Mouse (Mus musculus) hindbrain, embryonic 16.5 days (tissue): ENCODE measurements at regions not wholly inside any gene's neighbourhood (a gene's known extent, or its start where the extent isn't known, plus 50 kb on each side); places are given as distances from the start of the nearest gene placed in this dataset.

Source experiments
- ATAC-seq: fragments of 200-750 bp; cut with Nextera tagmentation; 2 replicates; pipeline ENCODE4 v1.8.0; 2017; ENCODE audit warnings: moderate TSS enrichment, moderate library complexity
- H3K27ac ChIP-seq: fragments of 300-500 bp; sonication (generic); 2 replicates; pipeline ENCODE4 v1.5.1; 2014; ENCODE audit warnings: low read depth, mild to moderate bottlenecking, control low read depth, low read length, moderate library complexity
- H3K27me3 ChIP-seq: fragments of 300-500 bp; sonication (generic); replicated peaks from 2 replicates; pipeline ENCODE4 v1.6.1; 2014; ENCODE audit warnings: low read length; ENCODE audit not compliant: control insufficient read depth, insufficient read depth
- H3K36me3 ChIP-seq: fragments of 300-500 bp; sonication (generic); 2 replicates; pipeline ENCODE4 v1.6.1; 2014; ENCODE audit warnings: mild to moderate bottlenecking, low read length, moderate library complexity, mixed read lengths; ENCODE audit not compliant: control insufficient read depth, insufficient read depth
- H3K4me1 ChIP-seq: fragments of 300-500 bp; sonication (generic); 2 replicates; pipeline ENCODE4 v1.6.1; 2014; ENCODE audit warnings: low read depth, low read length; ENCODE audit not compliant: control insufficient read depth, insufficient read depth
- H3K4me2 ChIP-seq: fragments of 300-500 bp; sonication (generic); 2 replicates; pipeline ENCODE4 v1.6.1; 2014; ENCODE audit warnings: mild to moderate bottlenecking, low read length, control low read depth, moderate library complexity
- H3K4me3 ChIP-seq: fragments of 300-500 bp; sonication (generic); 2 replicates; pipeline ENCODE4 v1.5.1; 2014; ENCODE audit warnings: mild to moderate bottlenecking, low read length, control low read depth, moderate library complexity
- H3K9ac ChIP-seq: fragments of 300-500 bp; sonication (generic); 2 replicates; pipeline ENCODE4 v1.6.1; 2014; ENCODE audit warnings: low read depth, mild to moderate bottlenecking, control low read depth, low read length, moderate library complexity
- H3K9me3 ChIP-seq: fragments of 300-500 bp; sonication (generic); 2 replicates; pipeline ENCODE4 v1.6.1; 2014; ENCODE audit warnings: mild to moderate bottlenecking, low read length, moderate library complexity; ENCODE audit not compliant: control insufficient read depth
- WGBS: fragments of 180-500 bp; shearing (Covaris S2); extraction: QIAGEN DNeasy Blood & Tissue Kit; methylation state at CpG from one replicate; pipeline ENCODE4 v1.1.7; 2014; 5-methylcytosine and 5-hydroxymethylcytosine counted together

DNA sequence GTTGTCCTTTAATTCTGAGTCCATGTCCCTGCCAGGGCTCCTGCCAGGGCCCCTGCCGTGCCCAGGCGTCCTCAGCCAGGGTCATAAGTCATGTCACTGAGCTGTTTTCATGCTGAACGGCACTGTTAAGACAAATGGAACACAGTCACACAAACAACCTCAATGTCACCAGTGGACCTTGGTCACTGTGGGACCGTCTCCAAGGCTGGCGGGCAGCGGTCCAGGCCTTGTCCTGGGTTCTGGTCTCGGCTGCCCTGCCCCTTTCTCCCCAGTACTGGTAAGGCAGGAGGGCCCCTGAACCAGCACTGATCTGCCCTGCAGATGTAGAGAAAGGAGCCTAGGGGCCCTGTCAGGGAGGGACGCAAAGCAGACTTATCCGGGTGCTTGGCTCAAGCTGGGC is 79.3 kb upstream of the Ptpn1 start:
- Histone ChIP-seq H3K27me3 (no peaks in the 10 kb centered on the region), H3K9me3 (no peaks in the 10 kb centered on the region), H3K9ac (no peak overlapping the region), H3K4me1 (no peaks in the 10 kb centered on the region), H3K27ac (no peak overlapping the region), H3K4me2 (no peak overlapping the region), H3K4me3 (no peak overlapping the region), H3K36me3 (no peaks in the 10 kb centered on the region)
- WGBS: 67% methylated on average over 9 of the region's 9 CpGs
- no peak for ATAC-seq

DNA sequence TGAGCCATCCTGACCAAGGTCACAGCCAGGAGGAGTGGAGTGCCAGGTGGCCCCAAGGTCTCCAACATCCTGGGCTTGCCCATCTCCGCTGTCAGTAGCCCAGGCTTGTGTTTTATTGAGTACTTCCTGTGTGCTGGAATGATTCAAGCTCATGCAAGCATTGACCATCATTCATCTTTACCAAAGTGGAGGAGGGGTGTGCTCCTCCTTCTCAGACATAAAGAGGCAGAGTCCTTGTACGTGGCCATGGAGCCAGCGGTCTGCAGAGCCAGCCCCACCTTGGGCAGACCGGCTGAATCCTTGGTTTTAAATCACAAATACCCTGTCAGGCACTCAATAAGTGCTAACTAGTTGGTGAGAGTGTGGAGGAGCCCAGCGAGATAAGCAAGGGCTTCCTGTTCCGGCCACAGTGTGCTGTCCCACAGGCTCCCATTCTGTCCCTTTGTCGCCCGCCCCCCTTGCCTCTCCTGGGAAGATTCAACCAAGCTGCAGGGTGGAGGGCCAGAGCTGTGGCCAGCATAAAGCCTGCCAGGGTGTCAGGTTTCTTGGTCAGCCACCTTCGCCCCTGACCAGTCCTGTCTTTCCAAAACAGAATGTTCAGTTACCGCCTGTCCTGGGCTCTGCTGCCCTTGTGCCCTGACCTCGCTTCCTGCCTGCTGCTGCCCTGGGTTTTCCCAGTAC is 80.5 kb upstream of the Ptpn1 start:
- no peaks in the 10 kb centered on the region for H3K9me3 ChIP-seq
- H3K36me3 ChIP-seq: no peaks in the 10 kb centered on the region
- no peak overlapping the region for H3K27ac ChIP-seq
- no peak overlapping the region for H3K9ac ChIP-seq
- no peak overlapping the region for H3K4me2 ChIP-seq
- H3K4me3 ChIP-seq: no peak overlapping the region
- no peak for ATAC-seq
- WGBS: 47% methylated on average over 11 of the region's 11 CpGs
- no peaks in the 10 kb centered on the region for H3K27me3 ChIP-seq
- H3K4me1 ChIP-seq: no peaks in the 10 kb centered on the region; the same call in 1 of the 2 replicates

DNA sequence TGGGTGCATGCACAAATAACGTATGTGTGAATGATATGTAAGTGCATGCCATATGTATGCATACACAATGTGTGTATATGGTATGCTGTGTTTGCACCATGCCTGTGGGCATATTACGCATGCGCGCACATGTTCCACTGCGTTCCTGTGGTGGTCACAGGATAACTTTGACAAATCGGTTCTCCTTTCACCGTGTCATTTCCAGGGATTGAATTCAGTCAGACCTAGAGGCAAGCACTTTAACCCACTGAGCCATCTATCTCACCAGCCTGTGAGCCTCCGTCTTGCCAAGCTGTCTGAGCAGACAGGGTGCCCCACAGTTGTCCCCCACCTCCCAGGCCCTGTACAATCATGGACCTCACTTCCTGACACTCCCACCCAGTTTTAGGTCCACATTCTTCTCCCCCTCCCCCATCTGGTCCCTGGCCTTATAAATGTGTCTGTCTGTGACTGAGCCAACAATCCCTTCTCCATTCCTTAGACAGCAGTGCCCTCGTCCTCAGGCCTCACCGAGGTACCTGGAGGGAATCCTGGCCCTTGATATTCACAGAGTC is 81.8 kb upstream of the Ptpn1 start:
- H3K36me3 ChIP-seq: no peaks in the 10 kb centered on the region
- ATAC-seq: no peak
- WGBS: 82% methylated on average over 10 of the region's 10 CpGs

DNA sequence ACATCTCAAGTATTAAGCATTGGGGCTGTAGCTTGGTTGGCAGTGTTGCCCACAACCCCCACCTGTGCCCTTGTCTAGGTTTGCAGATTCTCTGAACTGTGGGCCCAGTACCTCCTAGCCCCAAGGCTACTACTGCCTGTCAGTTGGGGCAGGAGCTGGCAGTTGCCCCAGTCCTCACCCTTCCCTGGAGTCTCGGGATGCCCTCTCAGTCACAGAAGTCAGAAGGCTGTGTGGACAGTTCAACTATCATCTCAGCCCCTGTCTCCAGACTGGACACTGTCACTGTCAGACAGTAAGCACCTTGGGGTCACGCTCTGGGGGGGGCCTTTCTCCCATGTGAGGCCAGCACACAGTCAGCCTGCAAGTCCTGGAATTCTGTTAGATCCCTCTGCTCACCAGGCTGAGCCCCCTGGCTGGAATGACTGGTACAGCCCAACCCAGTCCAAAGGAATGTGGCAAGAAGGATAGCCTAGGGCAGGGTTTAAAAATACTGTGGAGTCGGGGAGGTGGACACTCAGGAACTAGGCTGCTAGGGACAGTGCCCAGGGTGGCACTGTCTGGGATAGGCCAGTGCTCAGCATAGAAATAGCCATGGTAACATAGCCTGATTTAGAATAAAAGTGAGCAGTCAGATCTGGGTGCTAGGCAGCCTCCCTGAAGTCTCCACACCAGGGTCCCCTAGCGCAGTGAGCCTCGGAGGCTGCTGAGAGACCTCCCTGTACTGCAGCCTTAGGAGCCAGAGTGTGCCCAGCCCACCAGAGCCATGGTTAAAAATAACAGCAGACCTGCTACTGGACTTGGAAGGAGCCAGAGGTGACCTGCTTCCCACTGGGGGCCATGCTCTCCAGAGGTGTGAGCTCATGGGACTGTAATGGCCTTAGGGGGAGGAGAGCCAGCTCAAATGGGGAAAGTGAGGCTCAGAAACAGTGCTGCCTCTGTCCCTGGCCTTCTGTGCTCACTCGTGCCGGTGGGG is 83.1 kb upstream of the Ptpn1 start:
- WGBS: 75% methylated on average over 7 of the region's 7 CpGs
- ATAC-seq: no peak
- H3K27ac ChIP-seq: no peak overlapping the region
- H3K27me3 ChIP-seq: no peaks in the 10 kb centered on the region
- H3K4me1 ChIP-seq: no peaks in the 10 kb centered on the region; the same call in 1 of the 2 replicates
- H3K4me2 ChIP-seq: no peak overlapping the region
- H3K9me3 ChIP-seq: no peaks in the 10 kb centered on the region
- no peak overlapping the region for H3K9ac ChIP-seq
- H3K36me3 ChIP-seq: no peaks in the 10 kb centered on the region
- no peak overlapping the region for H3K4me3 ChIP-seq

More for the DNA sequence above, 81.8 kb upstream of the Ptpn1 start:
- H3K4me2 ChIP-seq: no peak overlapping the region
- H3K9me3 ChIP-seq: no peaks in the 10 kb centered on the region
- no peak overlapping the region for H3K4me3 ChIP-seq
- no peak overlapping the region for H3K9ac ChIP-seq
- no peaks in the 10 kb centered on the region for H3K27me3 ChIP-seq
- H3K4me1 ChIP-seq: no peaks in the 10 kb centered on the region; the same call in 1 of the 2 replicates
- no peak overlapping the region for H3K27ac ChIP-seq

DNA sequence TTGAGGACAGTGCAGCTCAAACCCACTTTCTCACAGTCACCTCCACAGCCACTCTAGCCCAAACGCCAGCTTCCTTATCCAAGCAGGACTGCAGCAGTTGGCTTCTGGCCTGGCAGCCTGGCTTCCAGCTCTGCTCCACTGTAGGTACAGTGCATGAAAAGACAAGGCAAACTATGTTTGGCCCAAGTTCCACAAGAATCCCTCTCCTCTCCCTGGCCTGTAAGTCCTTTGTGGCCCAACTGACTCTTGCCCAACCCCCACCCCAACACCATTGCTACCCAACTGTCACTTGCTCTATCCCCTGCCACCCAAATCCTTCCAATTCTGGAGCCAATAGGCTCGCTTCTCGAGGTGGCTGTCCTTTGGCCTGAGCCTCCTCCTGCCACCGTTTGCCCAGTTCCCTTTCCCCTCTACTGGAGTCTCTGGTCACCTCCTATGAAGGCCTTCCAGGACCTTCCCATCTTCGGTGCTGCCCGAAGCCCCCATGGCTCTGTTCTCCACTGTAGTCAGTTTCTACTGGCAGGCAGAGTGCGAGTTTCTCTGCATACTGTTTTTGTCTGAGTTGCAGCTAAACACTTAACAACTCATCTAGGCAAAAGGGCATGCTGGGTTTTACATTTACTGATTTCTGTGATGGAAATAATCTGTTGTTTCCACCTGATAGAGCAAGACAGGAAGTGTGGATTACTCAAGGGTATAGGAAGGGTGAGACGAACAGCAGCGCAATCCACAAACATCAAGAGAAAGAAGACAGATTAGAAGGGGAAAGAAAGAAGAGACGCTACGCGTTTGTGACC is 84.4 kb upstream of the Ptpn1 start:
- no peaks in the 10 kb centered on the region for H3K36me3 ChIP-seq
- H3K27ac ChIP-seq: no peak overlapping the region
- H3K9me3 ChIP-seq: no peaks in the 10 kb centered on the region
- no peak overlapping the region for H3K4me2 ChIP-seq
- WGBS: 82% methylated on average over 12 of the region's 12 CpGs
- H3K27me3 ChIP-seq: no peaks in the 10 kb centered on the region
- no peak overlapping the region for H3K9ac ChIP-seq
- H3K4me1 ChIP-seq: no peaks in the 10 kb centered on the region; the same call in 1 of the 2 replicates
- no peak for ATAC-seq
- no peak overlapping the region for H3K4me3 ChIP-seq

DNA sequence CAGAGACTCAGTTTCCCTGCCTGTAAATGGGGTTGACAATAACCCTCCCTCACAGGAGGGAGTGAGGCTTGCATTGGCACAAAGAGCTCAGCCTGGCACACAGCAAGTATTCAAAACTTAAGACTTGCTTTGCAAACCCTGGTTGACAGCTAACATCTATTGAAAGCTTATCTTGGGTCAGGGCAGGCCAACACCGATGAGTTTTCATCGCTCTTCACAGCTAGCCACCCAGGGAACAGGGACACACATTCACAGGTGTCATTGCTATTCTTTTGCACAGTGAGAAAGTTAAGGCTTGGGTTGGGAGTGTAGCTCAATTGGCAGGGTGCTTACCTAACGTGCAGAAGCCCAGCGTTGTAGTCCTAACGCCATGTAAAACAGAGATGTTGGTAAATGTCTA is 86.5 kb upstream of the Ptpn1 start:
- no peaks in the 10 kb centered on the region for H3K27me3 ChIP-seq
- H3K36me3 ChIP-seq: no peaks in the 10 kb centered on the region
- ATAC-seq: no peak
- no peak overlapping the region for H3K4me3 ChIP-seq
- no peak overlapping the region for H3K27ac ChIP-seq
- H3K4me2 ChIP-seq: no peak overlapping the region
- no peaks in the 10 kb centered on the region for H3K9me3 ChIP-seq
- 88% methylated on average over 5 of the region's 5 CpGs for WGBS
- no peak overlapping the region for H3K9ac ChIP-seq
- no peaks in the 10 kb centered on the region; the same call in 1 of the 2 replicates for H3K4me1 ChIP-seq

DNA sequence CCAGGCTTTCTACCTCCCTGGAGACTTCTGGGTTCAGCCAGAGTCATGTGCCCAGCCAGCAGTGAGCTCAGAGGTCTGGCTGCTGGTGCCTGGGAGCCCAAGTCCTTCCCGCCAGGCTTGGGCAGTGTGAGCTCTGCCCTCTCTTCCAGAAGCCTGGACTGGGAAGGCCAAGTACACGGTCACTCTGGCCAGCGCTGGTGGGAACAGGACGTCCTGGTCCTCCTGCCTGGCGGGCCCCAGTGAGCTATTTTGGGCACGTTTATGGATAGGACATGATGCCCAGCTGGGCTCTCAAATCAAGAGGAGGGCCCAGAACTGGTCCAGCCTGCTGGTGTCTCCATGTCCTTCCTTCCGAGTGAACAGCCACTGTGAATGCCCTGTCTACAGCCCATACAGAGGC is 87.3 kb upstream of the Ptpn1 start:
- no peak overlapping the region for H3K9ac ChIP-seq
- ATAC-seq: no peak
- H3K4me3 ChIP-seq: no peak overlapping the region
- WGBS: 69% methylated on average over 7 of the region's 7 CpGs
- H3K27me3 ChIP-seq: no peaks in the 10 kb centered on the region
- H3K4me2 ChIP-seq: no peak overlapping the region
- H3K36me3 ChIP-seq: no peaks in the 10 kb centered on the region
- no peak overlapping the region for H3K27ac ChIP-seq
- no peaks in the 10 kb centered on the region for H3K9me3 ChIP-seq
- H3K4me1 ChIP-seq: no peaks in the 10 kb centered on the region; the same call in 1 of the 2 replicates

DNA sequence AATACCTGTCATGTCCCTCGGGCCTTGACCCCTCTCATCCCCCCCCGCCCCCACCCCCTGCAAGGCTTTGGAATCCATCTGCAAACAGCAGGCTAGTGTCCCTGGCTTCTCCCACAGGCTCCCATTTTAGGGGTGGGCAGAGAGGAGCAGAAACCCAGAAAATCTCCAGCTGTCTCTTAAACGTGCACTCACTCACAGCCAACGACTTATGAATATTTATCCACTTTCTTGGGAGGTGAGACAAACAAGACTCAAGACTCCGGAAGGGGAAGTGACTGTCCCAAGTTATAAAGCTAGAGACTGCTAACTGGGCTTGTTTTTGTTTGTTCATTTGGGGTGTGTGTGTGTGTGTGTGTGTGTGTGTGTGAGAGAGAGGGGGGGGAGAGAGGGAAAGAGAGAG is 87.9 kb upstream of the Ptpn1 start:
- ATAC-seq: no peak
- 52% methylated on average over 5 of the region's 5 CpGs for WGBS
- Histone ChIP-seq H3K4me2 (no peak overlapping the region), H3K27ac (no peak overlapping the region), H3K4me1 (no peaks in the 10 kb centered on the region; the same call in 1 of the 2 replicates), H3K27me3 (no peaks in the 10 kb centered on the region), H3K4me3 (no peak overlapping the region), H3K9me3 (no peaks in the 10 kb centered on the region), H3K36me3 (no peaks in the 10 kb centered on the region), H3K9ac (no peak overlapping the region)
